Mouse (Mus musculus): ENCODE measurements at regions not wholly inside any gene's neighbourhood (a gene's known extent, or its start where the extent isn't known, plus 50 kb on each side); places are given as distances from the start of the nearest gene placed in this dataset.

DNA sequence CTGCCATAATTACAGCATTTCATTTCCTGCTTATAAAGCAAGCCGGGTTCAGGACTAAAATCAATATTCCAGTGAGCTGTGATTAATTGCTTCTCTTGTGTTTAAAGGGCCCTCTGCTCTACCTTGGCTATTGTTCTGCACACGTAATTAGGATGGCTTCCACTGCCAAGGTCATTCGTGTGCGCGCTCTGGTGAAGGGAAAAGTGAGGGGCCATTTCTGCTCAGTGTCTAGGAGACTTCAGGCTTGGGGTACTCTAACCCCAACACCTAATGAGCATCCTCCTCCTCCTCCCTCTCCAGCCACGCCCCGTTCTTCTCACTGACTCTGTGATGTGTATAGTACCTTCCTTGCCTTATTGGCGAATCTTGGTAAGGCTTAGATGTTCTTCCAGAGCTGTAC lies 53.5 kb upstream of the Cxcl12 start:
- no peak for DNase-seq (ENCODE audit: low spot score)

DNA sequence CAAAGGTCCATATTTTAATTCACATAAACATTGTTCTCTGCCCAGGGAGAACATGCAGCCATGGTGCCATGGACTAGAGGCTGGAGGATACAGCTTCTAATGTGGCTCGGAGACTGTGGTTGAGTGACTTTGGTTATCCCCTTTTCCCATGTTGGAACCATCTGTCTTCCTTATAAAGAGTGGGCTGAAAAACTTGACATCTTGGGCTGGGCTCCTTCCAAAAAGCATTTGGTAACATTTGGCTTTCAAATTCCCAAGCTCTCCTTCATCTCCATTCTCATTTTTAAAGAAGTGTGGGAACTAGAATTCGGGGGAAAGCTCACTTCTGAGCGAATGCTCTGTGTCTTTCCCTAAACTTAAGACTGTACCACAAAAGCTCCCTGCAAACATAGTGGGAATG lies 50.3 kb upstream of the Cxcl12 start:
- DNase-seq (ENCODE audit: low spot score), result no peak

All from embryo, embryonic 10.5 days (tissue).